Mouse (Mus musculus) lung, postnatal 0 days (tissue): Measurements from ENCODE around the gene Zfp160.

ENCODE experiments used
- CTCF ChIP-seq: IDR thresholded peaks from 2 replicates; pipeline ENCODE4 v1.5.1; 2016; ENCODE audit warnings: antibody characterized with exemption, mild to moderate bottlenecking
- EP300 ChIP-seq: IDR thresholded peaks from 2 replicates; pipeline ENCODE4 v1.6.1; 2016; ENCODE audit warnings: antibody characterized with exemption, mild to moderate bottlenecking, control low read depth

DNA sequence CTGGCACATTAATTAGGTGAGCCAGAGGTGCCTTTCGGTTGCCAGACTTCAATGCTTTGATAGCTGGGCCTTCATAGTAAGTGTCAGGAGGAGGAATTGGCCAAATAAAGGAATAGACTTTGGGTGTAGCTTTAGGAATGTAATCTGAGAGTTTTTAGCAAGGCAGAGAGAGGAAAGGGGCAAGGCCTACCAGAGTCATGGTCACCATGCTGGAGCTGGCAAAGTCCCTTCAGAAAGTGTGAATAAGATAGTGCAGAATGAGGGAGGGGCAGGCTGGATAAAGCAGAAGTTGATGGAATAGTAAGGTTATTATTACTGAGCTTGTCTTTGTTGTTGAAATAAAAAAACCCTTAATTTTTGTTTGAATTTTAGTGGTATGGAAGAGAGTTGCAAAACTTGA lies 1.0 kb downstream of the Zfp160 start:
- TF ChIP-seq CTCF, result no peak
- no peak for TF ChIP-seq EP300
